Mouse (Mus musculus) heart, adult 2 months (tissue): Measurements from ENCODE around the gene Mtx1.

Experiments
- CTCF ChIP-seq: fragments of 200-600 bp; IDR thresholded peaks from 2 replicates; pipeline ENCODE4 v1.8.1; 2022; ENCODE audit warnings: antibody characterized with exemption, mild to moderate bottlenecking, moderate library complexity
- EP300 ChIP-seq: fragments of 200-500 bp; IDR thresholded peaks from 2 replicates; pipeline ENCODE4 v1.6.1; 2011; ENCODE audit warnings: low read depth, low read length, control low read depth; ENCODE audit not compliant: insufficient read depth
- POLR2A ChIP-seq: fragments of 200-500 bp; IDR thresholded peaks from 2 replicates; pipeline ENCODE4 v1.6.1; 2011; ENCODE audit warnings: mild to moderate bottlenecking, low read depth, low read length, control low read depth; ENCODE audit not compliant: insufficient read depth

DNA sequence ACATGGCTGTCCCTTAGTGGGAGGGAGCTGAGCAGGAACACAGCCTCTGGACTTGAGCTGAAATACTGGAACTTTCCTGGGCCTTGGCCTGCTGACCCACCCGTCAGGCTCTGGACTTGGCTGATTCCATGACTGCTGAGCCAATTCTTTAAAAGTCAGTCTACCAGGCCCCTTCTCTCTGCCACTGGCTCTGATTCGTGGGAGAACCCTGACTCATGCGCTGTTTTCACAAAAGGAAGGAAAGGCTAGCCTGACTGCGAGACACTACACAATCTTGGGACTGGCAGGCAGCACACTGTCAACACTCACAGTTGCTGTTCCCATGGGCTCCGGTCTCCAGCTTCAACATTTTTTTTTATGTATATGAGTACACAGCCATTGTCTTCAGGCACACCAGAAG, 29.3 kb upstream of the Mtx1 start:
- TF ChIP-seq CTCF (no peak), POLR2A (peak; percentile 43; the same call in 1 of the 2 replicates), EP300 (no peak)
